Mouse (Mus musculus) forebrain, embryonic 16.5 days (tissue): ENCODE measurements at regions not wholly inside any gene's neighbourhood (a gene's known extent, or its start where the extent isn't known, plus 50 kb on each side); places are given as distances from the start of the nearest gene placed in this dataset.
"Not testable (repeated sequence)": the region's sequence is repeated elsewhere in the genome, so short reads cannot be mapped to it uniquely, and the experiment has no call there.

Experiments
- ATAC-seq: fragments of 200-750 bp; cut with Nextera tagmentation; 2 replicates; pipeline ENCODE4 v1.8.0; 2017; ENCODE audit warnings: mild to moderate bottlenecking, moderate library complexity
- H3K27ac ChIP-seq: fragments of 300-500 bp; sonication (generic); 2 replicates; pipeline ENCODE4 v1.5.1; 2014; ENCODE audit warnings: low read length, control low read depth
- H3K27me3 ChIP-seq: fragments of 300-500 bp; sonication (generic); replicated peaks from 2 replicates; pipeline ENCODE4 v1.6.1; 2014; ENCODE audit warnings: low read length; ENCODE audit not compliant: control insufficient read depth, insufficient read depth
- H3K36me3 ChIP-seq: fragments of 300-500 bp; sonication (generic); 2 replicates; pipeline ENCODE4 v1.6.1; 2014; ENCODE audit not compliant: control insufficient read depth, insufficient read depth
- H3K4me1 ChIP-seq: fragments of 300-500 bp; sonication (generic); replicated peaks from 2 replicates; pipeline ENCODE4 v1.6.1; 2014; ENCODE audit warnings: low read length; ENCODE audit not compliant: control insufficient read depth, insufficient read depth
- H3K4me2 ChIP-seq: fragments of 300-500 bp; sonication (generic); 2 replicates; pipeline ENCODE4 v1.6.1; 2014; ENCODE audit warnings: mild to moderate bottlenecking, low read length, control low read depth
- H3K4me3 ChIP-seq: fragments of 300-500 bp; sonication (generic); replicated peaks from 2 replicates; pipeline ENCODE4 v1.5.1; 2014; ENCODE audit warnings: mild to moderate bottlenecking, low read length, control low read depth
- H3K9ac ChIP-seq: fragments of 300-500 bp; sonication (generic); replicated peaks from 2 replicates; pipeline ENCODE4 v1.6.1; 2014; ENCODE audit warnings: low read depth, low read length, control low read depth
- H3K9me3 ChIP-seq: fragments of 300-500 bp; sonication (generic); 2 replicates; pipeline ENCODE4 v1.6.1; 2016; ENCODE audit warnings: low read length; ENCODE audit not compliant: control insufficient read depth
- WGBS: fragments of 180-500 bp; shearing (Covaris S2); extraction: QIAGEN DNeasy Blood & Tissue Kit; methylation state at CpG from one replicate; pipeline ENCODE4 v1.1.7; 2014; 5-methylcytosine and 5-hydroxymethylcytosine counted together

GRCm38 (mm10) chr19:35244188-35244587 is 322.0 kb downstream of the Kif20b start:
- 84% methylated on average over 3 of the region's 3 CpGs for WGBS
- Histone ChIP-seq H3K4me1 (no peaks in the 10 kb centered on the region), H3K27me3 (no peaks in the 10 kb centered on the region), H3K36me3 (no peaks in the 10 kb centered on the region), H3K9ac (no peak overlapping the region), H3K4me3 (no peak overlapping the region), H3K9me3 (no peaks in the 10 kb centered on the region), H3K4me2 (no peak overlapping the region), H3K27ac (no peak overlapping the region)
- ATAC-seq = no peak

DNA sequence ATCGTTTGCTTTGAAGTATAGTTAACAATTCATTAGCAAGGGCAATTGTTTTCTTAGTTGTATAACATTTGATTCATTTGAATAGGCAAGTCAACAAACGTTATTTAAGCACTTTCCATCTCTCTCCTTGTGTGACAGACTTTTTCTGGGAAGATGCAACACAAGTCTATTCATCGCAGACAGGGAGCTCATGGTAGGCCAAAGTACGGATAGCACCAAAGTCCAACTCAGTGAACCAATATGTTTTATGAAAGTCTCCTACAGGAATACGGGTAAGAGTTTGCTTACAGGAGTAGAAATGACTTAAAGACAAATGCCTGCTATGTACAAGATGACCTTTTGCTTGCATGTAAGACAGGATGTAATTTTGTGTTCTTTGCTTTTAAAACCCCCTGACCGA is 325.4 kb downstream of the Kif20b start:
- no peak overlapping the region for H3K4me2 ChIP-seq
- WGBS = 87% methylated on average over 6 of the region's 6 CpGs

DNA sequence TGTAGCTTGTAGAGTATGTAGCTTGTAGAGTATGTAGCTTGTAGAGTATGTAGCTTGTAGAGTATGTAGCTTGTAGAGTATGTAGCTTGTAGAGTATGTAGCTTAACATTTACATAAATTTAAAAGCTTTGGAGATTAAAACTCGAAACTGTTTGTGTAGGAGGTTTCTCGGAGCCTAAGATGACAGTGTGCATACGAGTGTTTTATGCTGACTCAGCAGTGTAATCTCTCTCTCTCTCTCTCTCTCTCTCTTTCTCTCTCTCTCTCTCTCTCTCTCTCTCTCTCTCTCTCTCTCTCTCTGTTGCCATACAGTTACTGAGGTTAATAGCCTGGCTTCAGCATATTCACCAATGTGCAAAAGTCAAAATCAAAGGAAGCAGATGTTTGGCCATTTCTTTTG is 336.5 kb downstream of the Kif20b start:
- 89% methylated on average over 3 of the region's 3 CpGs for WGBS
- not testable (repeated sequence) for H3K9me3 ChIP-seq, H3K4me1 ChIP-seq, ATAC-seq, H3K27me3 ChIP-seq, H3K27ac ChIP-seq, H3K4me2 ChIP-seq, H3K36me3 ChIP-seq, H3K9ac ChIP-seq, H3K4me3 ChIP-seq

More for the DNA sequence above, 325.4 kb downstream of the Kif20b start:
- no peak overlapping the region for H3K9ac ChIP-seq
- H3K4me3 ChIP-seq = no peak overlapping the region
- H3K27ac ChIP-seq = no peak overlapping the region
- H3K9me3 ChIP-seq = no peaks in the 10 kb centered on the region
- no peaks in the 10 kb centered on the region for H3K36me3 ChIP-seq
- H3K27me3 ChIP-seq = no peaks in the 10 kb centered on the region
- no peaks in the 10 kb centered on the region for H3K4me1 ChIP-seq
- ATAC-seq = no peak

DNA sequence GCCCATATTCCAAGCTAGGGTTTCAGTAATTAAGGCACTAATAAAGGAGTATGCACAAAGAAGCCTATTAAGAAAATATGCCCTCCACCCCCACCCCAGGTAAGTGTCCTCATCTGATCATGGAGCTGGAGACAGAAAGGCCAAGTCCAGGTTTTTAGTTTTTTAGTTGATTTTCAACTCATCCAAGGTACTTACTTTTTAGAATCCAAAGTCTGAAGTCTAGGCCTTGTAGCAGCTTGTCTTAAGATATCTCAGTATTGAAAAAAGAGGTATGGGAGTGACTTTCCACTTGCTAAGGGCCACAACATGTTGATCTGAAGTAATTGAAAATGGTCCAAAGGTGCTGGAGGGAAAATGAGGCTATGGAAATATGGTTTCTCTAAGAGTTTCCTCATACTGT is 340.9 kb downstream of the Kif20b start:
- Histone ChIP-seq H3K27me3 (no peaks in the 10 kb centered on the region), H3K4me3 (no peak overlapping the region), H3K4me2 (no peak overlapping the region), H3K36me3 (no peaks in the 10 kb centered on the region), H3K4me1 (no peaks in the 10 kb centered on the region), H3K9me3 (no peaks in the 10 kb centered on the region), H3K9ac (no peak overlapping the region), H3K27ac (no peak overlapping the region)
- no peak for ATAC-seq

DNA sequence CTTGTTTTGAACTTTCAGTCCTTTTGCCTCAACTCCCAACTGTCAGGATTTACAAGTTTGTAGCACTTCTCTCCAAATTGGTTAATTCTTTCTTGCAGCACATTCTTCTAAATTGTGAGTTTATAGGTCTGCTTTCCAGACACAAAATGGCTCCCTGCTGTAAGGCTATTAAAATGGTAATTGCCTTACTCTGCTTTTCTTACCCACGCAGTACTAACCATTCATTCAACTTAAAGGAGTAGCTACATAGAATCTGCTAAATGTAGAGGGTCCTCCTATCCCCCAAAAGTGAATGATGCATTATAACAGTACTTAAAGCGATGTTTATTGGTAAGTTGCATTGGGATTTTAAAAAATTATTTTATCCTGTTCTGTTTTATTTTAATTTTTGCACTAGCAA is 356.2 kb downstream of the Kif20b start:
- no peaks in the 10 kb centered on the region for H3K4me1 ChIP-seq

DNA sequence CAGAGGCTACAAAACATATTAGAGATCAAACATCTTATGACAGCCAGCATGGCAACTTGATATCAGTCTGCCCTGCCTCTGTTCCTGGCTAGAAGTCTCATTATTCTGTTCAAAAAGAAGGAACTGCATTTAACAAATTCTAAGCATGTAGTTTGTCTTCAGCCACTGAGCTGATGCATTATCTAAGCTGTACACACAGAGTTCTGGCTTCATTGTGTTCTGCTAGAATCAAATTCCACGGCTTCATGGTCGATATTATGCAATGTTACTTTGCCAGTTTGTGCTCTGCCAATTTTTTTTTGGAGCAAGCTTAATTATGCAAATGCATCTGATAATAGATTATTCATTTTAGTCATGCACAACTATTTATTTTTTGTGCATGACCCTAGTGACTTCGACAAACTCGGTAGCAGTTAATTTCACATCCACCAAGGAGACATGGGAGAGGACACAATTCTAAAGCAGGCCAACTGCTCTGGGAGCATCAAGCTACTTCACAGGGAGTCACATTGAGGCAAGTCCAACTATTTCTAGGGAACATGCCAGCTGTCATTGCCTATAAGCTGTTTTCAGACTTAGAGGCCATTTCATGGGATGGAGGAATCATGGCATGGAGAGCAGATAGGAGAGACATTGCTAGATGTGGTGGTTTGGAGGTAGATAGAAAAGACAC is 360.8 kb downstream of the Kif20b start:
- H3K36me3 ChIP-seq = no peaks in the 10 kb centered on the region
- H3K4me2 ChIP-seq = no peak overlapping the region
- H3K4me1 ChIP-seq = no peaks in the 10 kb centered on the region
- H3K9me3 ChIP-seq = no peaks in the 10 kb centered on the region
- WGBS = 45% methylated on average over 4 of the region's 4 CpGs
- no peak overlapping the region for H3K27ac ChIP-seq
- H3K27me3 ChIP-seq = no peaks in the 10 kb centered on the region
- no peak for ATAC-seq
- H3K9ac ChIP-seq = no peak overlapping the region
- no peak overlapping the region for H3K4me3 ChIP-seq

More for the DNA sequence above, 356.2 kb downstream of the Kif20b start:
- no peak for ATAC-seq
- H3K36me3 ChIP-seq = no peaks in the 10 kb centered on the region
- no peak overlapping the region for H3K4me3 ChIP-seq
- H3K27ac ChIP-seq = no peak overlapping the region
- no peaks in the 10 kb centered on the region for H3K9me3 ChIP-seq
- H3K4me2 ChIP-seq = no peak overlapping the region
- no peaks in the 10 kb centered on the region for H3K27me3 ChIP-seq
- 33% methylated on average over 2 of the region's 2 CpGs for WGBS
- H3K9ac ChIP-seq = no peak overlapping the region

DNA sequence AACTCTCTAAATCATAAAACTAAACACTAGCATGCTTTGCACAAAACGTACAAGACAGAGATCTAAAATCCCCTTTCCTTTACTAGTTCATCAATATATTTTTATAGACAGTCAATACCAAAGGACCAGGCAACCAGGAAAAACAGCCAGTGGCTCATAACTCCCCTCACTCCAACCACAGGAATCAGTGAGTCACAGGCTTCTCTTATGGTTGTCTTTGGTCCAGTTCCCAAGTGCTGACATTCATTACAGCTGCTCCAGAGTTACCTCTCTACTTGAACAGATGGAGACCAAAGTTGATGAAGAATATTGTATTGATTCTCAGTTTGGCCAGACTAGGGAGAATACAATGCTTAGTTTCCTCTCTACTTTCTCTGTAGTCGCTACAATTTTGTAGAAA is 376.7 kb downstream of the Kif20b start:
- no peak overlapping the region for H3K4me3 ChIP-seq
- no peak overlapping the region for H3K9ac ChIP-seq
- no peak overlapping the region for H3K4me2 ChIP-seq
- H3K9me3 ChIP-seq = no peaks in the 10 kb centered on the region
- 86% methylated on average over 2 of the region's 2 CpGs for WGBS
- H3K36me3 ChIP-seq = no peaks in the 10 kb centered on the region
- H3K27ac ChIP-seq = no peak overlapping the region
- no peaks in the 10 kb centered on the region for H3K27me3 ChIP-seq
- no peaks in the 10 kb centered on the region for H3K4me1 ChIP-seq
- ATAC-seq = no peak

DNA sequence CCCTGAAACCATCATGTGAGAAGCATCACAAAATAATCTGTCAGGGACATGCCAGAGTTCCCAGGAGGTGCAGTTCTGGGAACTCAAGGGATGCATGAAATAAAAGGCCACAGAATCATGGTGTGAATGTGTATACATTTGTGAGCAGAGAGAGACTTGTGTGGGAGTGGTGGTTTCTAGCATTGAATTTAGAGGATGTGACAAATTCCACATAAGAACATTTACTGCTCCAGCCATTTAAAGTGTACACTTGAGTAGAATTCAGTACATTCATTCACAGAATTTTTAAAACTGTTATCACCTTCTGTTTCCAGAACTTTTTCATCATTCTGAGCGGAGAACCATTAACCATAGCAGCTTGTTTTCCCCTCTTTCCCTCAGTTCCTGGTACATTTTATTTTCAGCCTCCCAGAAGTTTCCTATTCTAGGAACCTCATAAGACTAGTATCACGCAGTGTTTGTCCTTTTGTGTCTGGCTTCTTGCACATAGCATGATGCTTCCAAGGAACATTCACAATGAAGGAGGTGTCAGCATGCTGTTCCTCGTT is 380.6 kb downstream of the Kif20b start:
- ATAC-seq = no peak
- 74% methylated on average over 3 of the region's 3 CpGs for WGBS

More for the DNA sequence above, 380.6 kb downstream of the Kif20b start:
- no peak overlapping the region for H3K4me2 ChIP-seq
- no peaks in the 10 kb centered on the region for H3K4me1 ChIP-seq
- no peaks in the 10 kb centered on the region for H3K36me3 ChIP-seq
- no peaks in the 10 kb centered on the region for H3K27me3 ChIP-seq
- no peak overlapping the region for H3K9ac ChIP-seq
- H3K4me3 ChIP-seq = no peak overlapping the region
- H3K9me3 ChIP-seq = no peaks in the 10 kb centered on the region
- no peak overlapping the region for H3K27ac ChIP-seq
